Mouse (Mus musculus) stomach, postnatal 0 days (tissue): ENCODE measurements around the gene Bcl2l1.

Experiments
- CTCF ChIP-seq: IDR thresholded peaks from 2 replicates; pipeline ENCODE4 v1.5.1; 2016; ENCODE audit warnings: antibody characterized with exemption, low read depth, mild to moderate bottlenecking, moderate library complexity
- EP300 ChIP-seq: optimal IDR thresholded peaks from 2 replicates; pipeline ENCODE3; 2016; ENCODE audit warnings: antibody characterized with exemption

GRCm38 (mm10) chr2:152740490-152740889 lies 91.0 kb downstream of the Bcl2l1 start:
- no peak for TF ChIP-seq CTCF
- TF ChIP-seq EP300 = no peak
